Mouse (Mus musculus): ENCODE results near the gene Gpr153. TPM values are rescaled to one million over a fixed set of nuclear protein-coding genes. Genes with fewer than 3 reads are reported as not detected.

Gpr153 gene
- polyA plus RNA-seq, 1 experiment from 2014 or later, result 9.4 TPM

- DNase-seq (ENCODE audit: low spot score) (no peak), ATAC-seq (replicated peaks; ENCODE audit: low FRiP score, low TSS enrichment, low read depth) (no peak)
- H3K36me3 ChIP-seq (ENCODE audit: control insufficient read depth, insufficient read depth, low read length), result 0 out of 2 replicates have a peak, but pooled peaks cover 5% of the 10 kb centered on the region
- no peak overlapping the region for H3K4me2 ChIP-seq (ENCODE audit: low read length)
- no peak overlapping the region for H3K4me3 ChIP-seq (ENCODE audit: low read depth, low read length)
- no peak overlapping the region for H3K9ac ChIP-seq (ENCODE audit: low read length)
- no peak overlapping the region for H3K27ac ChIP-seq (ENCODE audit: low read depth)
- peaks cover 34% of the 10 kb centered on the region for H3K27me3 ChIP-seq (replicated peaks; ENCODE audit: control insufficient read depth, insufficient read depth, low read length)
- WGBS, result 75% methylated on average over 2 of the region's 2 CpGs
- H3K4me1 ChIP-seq (replicated peaks; ENCODE audit: control insufficient read depth, insufficient read depth, low read length), result peaks cover 21% of the 10 kb centered on the region
- H3K9me3 ChIP-seq (ENCODE audit: control insufficient read depth, low read length), result no peaks in the 10 kb centered on the region
Measured at GRCm38 (mm10) chr4:152277916-152278315, 3.9 kb downstream of the Gpr153 start.

DNA sequence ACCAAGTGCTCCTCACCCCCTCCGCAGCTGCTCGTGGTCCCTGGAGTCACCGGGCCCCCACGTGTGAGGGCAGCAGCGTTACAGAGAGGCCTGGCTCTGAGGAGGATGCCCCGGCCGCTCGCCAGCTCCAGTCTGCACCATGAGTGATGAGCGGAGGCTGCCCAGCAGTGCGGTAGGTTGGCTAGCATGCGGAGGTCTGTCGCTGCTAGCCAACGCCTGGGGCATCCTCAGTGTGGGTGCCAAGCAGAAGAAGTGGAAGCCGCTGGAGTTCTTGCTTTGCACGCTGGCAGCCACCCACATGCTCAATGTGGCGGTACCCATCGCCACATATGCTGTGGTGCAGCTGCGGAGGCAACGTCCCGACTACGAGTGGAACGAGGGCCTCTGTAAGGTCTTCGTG lies 5.0 kb downstream of the Gpr153 start:
- 88% methylated on average over 23 of the region's 23 CpGs for WGBS
- ATAC-seq (replicated peaks; ENCODE audit: low FRiP score, low TSS enrichment, low read depth), result no peak

DNA sequence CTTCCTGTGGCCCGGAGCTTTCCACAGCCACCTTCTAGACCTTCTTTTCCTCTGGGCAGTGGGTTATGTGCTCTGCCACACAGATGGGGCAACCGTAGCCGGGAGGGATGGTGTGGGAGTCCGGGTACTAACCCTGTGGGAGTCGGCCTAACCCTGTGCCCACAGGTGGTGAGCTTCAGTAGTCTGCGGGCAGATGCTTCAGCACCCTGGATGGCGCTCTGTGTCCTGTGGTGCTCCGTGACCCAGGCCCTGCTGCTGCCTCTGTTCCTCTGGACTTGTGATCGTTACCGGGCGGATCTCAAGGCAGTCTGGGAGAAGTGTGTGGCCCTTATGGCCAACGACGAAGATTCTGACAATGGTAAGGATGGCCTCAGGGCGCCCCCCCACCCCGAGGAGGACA lies 7.6 kb downstream of the Gpr153 start:
- H3K27me3 ChIP-seq (replicated peaks; ENCODE audit: control insufficient read depth, insufficient read depth, low read length), result peaks cover 58% of the 10 kb centered on the region
- no peak for ATAC-seq (replicated peaks; ENCODE audit: low FRiP score, low TSS enrichment, low read depth)
- H3K36me3 ChIP-seq (ENCODE audit: control insufficient read depth, insufficient read depth, low read length), result 0 out of 2 replicates have a peak, but pooled peaks cover 5% of the 10 kb centered on the region
- H3K27ac ChIP-seq (ENCODE audit: low read depth), result no peak overlapping the region
- no peak overlapping the region for H3K4me2 ChIP-seq (ENCODE audit: low read length)
- H3K9me3 ChIP-seq (ENCODE audit: control insufficient read depth, low read length), result no peaks in the 10 kb centered on the region
- H3K4me1 ChIP-seq (replicated peaks; ENCODE audit: control insufficient read depth, insufficient read depth, low read length), result 0 out of 2 replicates have a peak, but pooled peaks cover 3% of the 10 kb centered on the region
- H3K4me3 ChIP-seq (ENCODE audit: low read depth, low read length), result no peak overlapping the region
- 52% methylated on average over 15 of the region's 15 CpGs for WGBS
- DNase-seq (ENCODE audit: low spot score), result no peak
- H3K9ac ChIP-seq (ENCODE audit: low read length), result no peak overlapping the region

More for the DNA sequence above, 5.0 kb downstream of the Gpr153 start:
- Histone ChIP-seq H3K4me3 (ENCODE audit: low read depth, low read length) (no peak overlapping the region), H3K27me3 (replicated peaks; ENCODE audit: control insufficient read depth, insufficient read depth, low read length) (peaks cover 43% of the 10 kb centered on the region), H3K36me3 (ENCODE audit: control insufficient read depth, insufficient read depth, low read length) (0 out of 2 replicates have a peak, but pooled peaks cover 5% of the 10 kb centered on the region), H3K9ac (ENCODE audit: low read length) (no peak overlapping the region), H3K4me1 (replicated peaks; ENCODE audit: control insufficient read depth, insufficient read depth, low read length) (peaks cover 13% of the 10 kb centered on the region), H3K27ac (ENCODE audit: low read depth) (no peak overlapping the region), H3K9me3 (ENCODE audit: control insufficient read depth, low read length) (no peaks in the 10 kb centered on the region), H3K4me2 (ENCODE audit: low read length) (no peak overlapping the region)
- DNase-seq (ENCODE audit: low spot score), result no peak

DNA sequence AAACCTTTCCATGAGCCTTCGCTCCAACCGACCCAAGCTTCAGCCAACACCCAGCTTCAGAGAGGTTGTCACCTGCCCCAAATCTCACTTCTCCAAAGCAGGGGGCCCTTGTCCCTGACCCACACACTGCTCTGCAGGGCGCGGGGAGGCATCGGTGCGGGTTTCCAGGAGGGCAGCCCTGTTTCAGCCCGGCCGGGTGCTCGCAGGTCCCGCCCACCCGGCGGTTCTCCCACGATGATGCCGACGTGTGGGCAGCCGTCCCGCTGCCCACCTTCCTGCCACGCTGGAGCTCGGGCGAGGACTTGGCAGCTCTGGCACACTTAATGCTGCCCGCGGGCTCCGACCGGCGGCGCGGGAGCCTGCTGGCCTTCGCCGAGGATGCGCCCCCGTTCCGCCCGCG lies 8.7 kb downstream of the Gpr153 start:
- peaks cover 69% of the 10 kb centered on the region for H3K27me3 ChIP-seq (replicated peaks; ENCODE audit: control insufficient read depth, insufficient read depth, low read length)
- H3K4me3 ChIP-seq (ENCODE audit: low read depth, low read length), result peak overlapping the region; percentile 12
- H3K4me1 ChIP-seq (replicated peaks; ENCODE audit: control insufficient read depth, insufficient read depth, low read length), result 0 out of 2 replicates have a peak, but pooled peaks cover 3% of the 10 kb centered on the region
- peak overlapping the region; percentile 48 for H3K4me2 ChIP-seq (ENCODE audit: low read length)
- no peak for DNase-seq (ENCODE audit: low spot score)
- no peaks in the 10 kb centered on the region for H3K9me3 ChIP-seq (ENCODE audit: control insufficient read depth, low read length)
- no peak overlapping the region for H3K9ac ChIP-seq (ENCODE audit: low read length)
- 0 out of 2 replicates have a peak, but pooled peaks cover 5% of the 10 kb centered on the region for H3K36me3 ChIP-seq (ENCODE audit: control insufficient read depth, insufficient read depth, low read length)
- WGBS, result 18% methylated on average over 34 of the region's 34 CpGs
- no peak for ATAC-seq (replicated peaks; ENCODE audit: low FRiP score, low TSS enrichment, low read depth)
- no peak overlapping the region for H3K27ac ChIP-seq (ENCODE audit: low read depth)

- H3K27ac ChIP-seq (ENCODE audit: low read depth), result no peak overlapping the region
- peak; percentile 93 for DNase-seq (ENCODE audit: low spot score)
- H3K4me3 ChIP-seq (ENCODE audit: low read depth, low read length), result peak overlapping the region; percentile 12
- ATAC-seq (replicated peaks; ENCODE audit: low FRiP score, low TSS enrichment, low read depth), result peak; percentile 70
- 4% methylated on average over 70 of the region's 70 CpGs for WGBS
- H3K9ac ChIP-seq (ENCODE audit: low read length), result no peak overlapping the region
- H3K36me3 ChIP-seq (ENCODE audit: control insufficient read depth, insufficient read depth, low read length), result 0 out of 2 replicates have a peak, but pooled peaks cover 5% of the 10 kb centered on the region
- H3K4me2 ChIP-seq (ENCODE audit: low read length), result peak overlapping the region; percentile 48
- peaks cover 75% of the 10 kb centered on the region for H3K27me3 ChIP-seq (replicated peaks; ENCODE audit: control insufficient read depth, insufficient read depth, low read length)
- 0 out of 2 replicates have a peak, but pooled peaks cover 3% of the 10 kb centered on the region for H3K4me1 ChIP-seq (replicated peaks; ENCODE audit: control insufficient read depth, insufficient read depth, low read length)
- no peaks in the 10 kb centered on the region for H3K9me3 ChIP-seq (ENCODE audit: control insufficient read depth, low read length)
Measured at GRCm38 (mm10) chr4:152283186-152283950, 9.3 kb downstream of the Gpr153 start.

DNA sequence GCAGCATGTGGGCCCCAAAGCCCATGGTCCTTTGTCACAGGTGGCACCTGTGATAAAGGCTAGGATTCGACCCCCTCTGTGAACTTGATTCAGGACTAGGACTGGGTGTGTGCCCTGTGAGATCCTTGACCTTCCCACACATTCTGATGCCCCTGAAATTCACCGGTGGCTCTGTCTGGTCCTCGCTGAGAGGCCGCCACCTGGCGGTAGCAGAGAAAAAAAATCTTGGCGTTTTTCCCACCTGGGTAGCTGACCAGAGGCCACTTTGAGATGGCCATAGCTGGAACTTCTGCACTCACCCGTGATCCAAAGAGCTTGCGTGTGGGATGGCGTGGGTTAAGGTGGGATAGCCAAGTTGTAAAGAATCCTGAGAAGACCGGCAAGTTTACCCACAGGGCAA lies 11.5 kb downstream of the Gpr153 start:
- DNase-seq (ENCODE audit: low spot score), result no peak
- Histone ChIP-seq H3K4me3 (ENCODE audit: low read depth, low read length) (no peak overlapping the region), H3K27me3 (replicated peaks; ENCODE audit: control insufficient read depth, insufficient read depth, low read length) (peaks cover 90% of the 10 kb centered on the region), H3K27ac (ENCODE audit: low read depth) (no peak overlapping the region), H3K4me2 (ENCODE audit: low read length) (no peak overlapping the region), H3K36me3 (ENCODE audit: control insufficient read depth, insufficient read depth, low read length) (0 out of 2 replicates have a peak, but pooled peaks cover 4% of the 10 kb centered on the region), H3K9ac (ENCODE audit: low read length) (no peak overlapping the region), H3K4me1 (replicated peaks; ENCODE audit: control insufficient read depth, insufficient read depth, low read length) (peaks cover 8% of the 10 kb centered on the region; the same call in 1 of the 2 replicates), H3K9me3 (ENCODE audit: control insufficient read depth, low read length) (no peaks in the 10 kb centered on the region)
- ATAC-seq (replicated peaks; ENCODE audit: low FRiP score, low TSS enrichment, low read depth), result no peak
- WGBS, result 3% methylated on average over 10 of the region's 10 CpGs

DNA sequence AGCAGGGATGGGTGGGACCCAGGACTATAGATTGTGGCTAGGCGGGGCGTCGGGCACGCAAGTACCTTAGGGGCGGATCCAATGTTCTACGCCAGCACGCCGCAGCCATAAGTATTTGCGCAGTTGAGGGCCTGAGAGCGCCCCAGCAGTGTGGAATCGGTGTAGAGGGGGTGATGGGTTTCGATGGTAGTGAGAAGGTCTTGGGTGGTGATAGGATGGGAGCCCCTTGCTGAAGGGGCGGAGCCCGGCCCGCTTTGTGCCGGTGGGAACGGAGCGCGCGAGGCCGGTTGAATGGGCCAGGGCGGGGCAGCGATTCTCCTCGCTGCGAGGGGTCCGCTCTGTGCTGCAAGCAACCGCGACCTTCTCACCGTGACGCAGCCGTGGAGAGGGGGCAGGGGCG lies 12.2 kb downstream of the Gpr153 start:
- H3K4me1 ChIP-seq (replicated peaks; ENCODE audit: control insufficient read depth, insufficient read depth, low read length), result peaks cover 11% of the 10 kb centered on the region; the same call in 1 of the 2 replicates
- no peaks in the 10 kb centered on the region for H3K36me3 ChIP-seq (ENCODE audit: control insufficient read depth, insufficient read depth, low read length)
- H3K4me2 ChIP-seq (ENCODE audit: low read length), result peak overlapping the region; percentile 20; the same call in 1 of the 2 replicates
- ATAC-seq (replicated peaks; ENCODE audit: low FRiP score, low TSS enrichment, low read depth) (no peak), DNase-seq (ENCODE audit: low spot score) (no peak)
- no peak overlapping the region for H3K4me3 ChIP-seq (ENCODE audit: low read depth, low read length)
- H3K9ac ChIP-seq (ENCODE audit: low read length), result no peak overlapping the region
- H3K9me3 ChIP-seq (ENCODE audit: control insufficient read depth, low read length), result no peaks in the 10 kb centered on the region
- H3K27ac ChIP-seq (ENCODE audit: low read depth), result no peak overlapping the region
- peaks cover 91% of the 10 kb centered on the region for H3K27me3 ChIP-seq (replicated peaks; ENCODE audit: control insufficient read depth, insufficient read depth, low read length)
- WGBS, result 2% methylated on average over 32 of the region's 32 CpGs

GRCm38 (mm10) chr4:152286887-152287286 lies 12.9 kb downstream of the Gpr153 start:
- no peaks in the 10 kb centered on the region for H3K36me3 ChIP-seq (ENCODE audit: control insufficient read depth, insufficient read depth, low read length)
- peaks cover 91% of the 10 kb centered on the region for H3K27me3 ChIP-seq (replicated peaks; ENCODE audit: control insufficient read depth, insufficient read depth, low read length)
- H3K27ac ChIP-seq (ENCODE audit: low read depth), result no peak overlapping the region
- no peak overlapping the region for H3K4me3 ChIP-seq (ENCODE audit: low read depth, low read length)
- ATAC-seq (replicated peaks; ENCODE audit: low FRiP score, low TSS enrichment, low read depth) (no peak), DNase-seq (ENCODE audit: low spot score) (peak; percentile 86)
- 8% methylated on average over 26 of the region's 26 CpGs for WGBS
- no peak overlapping the region for H3K4me2 ChIP-seq (ENCODE audit: low read length)
- no peaks in the 10 kb centered on the region for H3K9me3 ChIP-seq (ENCODE audit: control insufficient read depth, low read length)
- H3K9ac ChIP-seq (ENCODE audit: low read length), result no peak overlapping the region
- H3K4me1 ChIP-seq (replicated peaks; ENCODE audit: control insufficient read depth, insufficient read depth, low read length), result peaks cover 11% of the 10 kb centered on the region; the same call in 1 of the 2 replicates

Measured in intestine, embryonic 14.5 days (tissue).